Mouse (Mus musculus) G1E (cell line): Measurements from ENCODE around the gene Gba. TPM values are rescaled to one million over a fixed set of nuclear protein-coding genes. Genes with fewer than 3 reads are reported as not detected.

Experiments used
- ATAC-seq: 2 replicates; pipeline ENCODE4 v1.8.0; 2016; ENCODE audit warnings: mild to moderate bottlenecking; ENCODE audit not compliant: insufficient number of reproducible peaks, poor library complexity, low FRiP score, severe bottlenecking; ENCODE audit errors: extremely low read depth
- DNase-seq: peaks from one replicate; pipeline ENCODE4 v3.0.0; 2012; ENCODE audit warnings: low spot score
- H3K27me3 ChIP-seq: 2 replicates; pipeline ENCODE4 v1.6.1; 2012; ENCODE audit warnings: mild to moderate bottlenecking, low read length, inconsistent platforms; ENCODE audit not compliant: insufficient read depth
- H3K36me3 ChIP-seq: replicated peaks from 2 replicates; pipeline ENCODE3; 2012; ENCODE audit warnings: mild to moderate bottlenecking, inconsistent platforms
- H3K4me1 ChIP-seq: 2 replicates; pipeline ENCODE4 v1.6.1; 2012; ENCODE audit warnings: low read depth, low read length, inconsistent platforms, mixed read lengths; ENCODE audit not compliant: insufficient read depth
- H3K4me3 ChIP-seq: 2 replicates; pipeline ENCODE4 v1.5.1; 2012; ENCODE audit warnings: low read depth, mild to moderate bottlenecking, inconsistent platforms, low read length, moderate library complexity, mixed read lengths
- H3K9me3 ChIP-seq: replicated peaks from 2 replicates; pipeline ENCODE4 v1.6.1; 2012; ENCODE audit warnings: inconsistent platforms
- CTCF ChIP-seq: IDR thresholded peaks from 2 replicates; pipeline ENCODE4 v1.5.1; 2012; ENCODE audit warnings: low read depth, low read length, inconsistent platforms, mixed read lengths
- GATA1 ChIP-seq: IDR thresholded peaks from 2 replicates; pipeline ENCODE4 v1.6.1; 2012; ENCODE audit warnings: borderline replicate concordance, low read length, inconsistent platforms, mixed read lengths
- GATA2 ChIP-seq: IDR thresholded peaks from 2 replicates; pipeline ENCODE4 v1.6.1; 2012; ENCODE audit warnings: low read depth, low read length, inconsistent platforms, borderline replicate concordance
- POLR2AphosphoS5 ChIP-seq: IDR thresholded peaks from 2 replicates; pipeline ENCODE4 v1.6.1; 2012; ENCODE audit warnings: low read depth, low read length, inconsistent platforms; ENCODE audit not compliant: insufficient replicate concordance
- TAL1 ChIP-seq: conservative IDR thresholded peaks from 2 replicates; pipeline ENCODE4 v1.6.1; 2012; ENCODE audit warnings: low read depth, low read length, inconsistent platforms, mixed read lengths
- polyA plus RNA-seq: library from polyadenylated mRNA; stranded (reverse); fragments of >175 nt; gene quantifications from 2 replicates; pipeline ENCODE4 v1.2.3, GENCODE M21; 2012
- total RNA-seq, 2 experiments: library from RNA; stranded (forward) in 1 of 2; stranded (reverse) in 1 of 2; fragments of 200-1000 nt in 1 of 2; fragments of >200 nt in 1 of 2; fragmentation: Nextera tagmentation in 1 of 2; gene quantifications; 2 replicates each; pipeline ENCODE4 v1.2.3; 2014 to 2017

Gba gene
- total and polyA plus RNA-seq, 3 experiments = 6.0 to 72.4 (median 36.1) TPM

GRCm38 (mm10) chr3:89174844-89175243, 27.9 kb upstream of the Gba start:
- no peak for TF ChIP-seq TAL1
- DNase-seq = no peak
- ATAC-seq = no peak

GRCm38 (mm10) chr3:89175544-89175943, 27.2 kb upstream of the Gba start:
- TF ChIP-seq POLR2AphosphoS5 (no peak), GATA2 (no peak), GATA1 (no peak), TAL1 (no peak), CTCF (no peak)
- H3K27me3 ChIP-seq = no peaks in the 10 kb centered on the region
- DNase-seq (no peak), ATAC-seq (no peak)
- no peak overlapping the region for H3K4me3 ChIP-seq
- peaks cover 38% of the 10 kb centered on the region for H3K4me1 ChIP-seq
- H3K9me3 ChIP-seq = no peaks in the 10 kb centered on the region
- peaks cover 82% of the 10 kb centered on the region for H3K36me3 ChIP-seq

More at GRCm38 (mm10) chr3:89174844-89175243, 27.9 kb upstream of the Gba start:
- Histone ChIP-seq H3K4me3 (no peak overlapping the region), H3K4me1 (peaks cover 35% of the 10 kb centered on the region), H3K36me3 (peaks cover 82% of the 10 kb centered on the region), H3K9me3 (no peaks in the 10 kb centered on the region), H3K27me3 (no peaks in the 10 kb centered on the region)

GRCm38 (mm10) chr3:89176421-89176820, 26.3 kb upstream of the Gba start:
- no peaks in the 10 kb centered on the region for H3K9me3 ChIP-seq
- DNase-seq = no peak
- TF ChIP-seq CTCF = no peak
- no peak for TF ChIP-seq GATA1
- no peak for TF ChIP-seq GATA2
- TF ChIP-seq TAL1 = no peak
- no peak for TF ChIP-seq POLR2AphosphoS5
- H3K4me3 ChIP-seq = no peak overlapping the region
- peaks cover 42% of the 10 kb centered on the region for H3K4me1 ChIP-seq
- peaks cover 83% of the 10 kb centered on the region for H3K36me3 ChIP-seq
- ATAC-seq = no peak
- no peaks in the 10 kb centered on the region for H3K27me3 ChIP-seq

- peak; percentile 82 for ATAC-seq
- Histone ChIP-seq H3K4me1 (peaks cover 52% of the 10 kb centered on the region), H3K4me3 (peak within 1 kb of the TSS; percentile 78), H3K27me3 (no peaks in the 10 kb centered on the region), H3K36me3 (peaks cover 84% of the 10 kb centered on the region), H3K9me3 (no peaks in the 10 kb centered on the region)
- TF ChIP-seq POLR2AphosphoS5 (peak; percentile 31; the same call in 1 of the 2 replicates), TAL1 (no peak)
- peak; percentile 90 for DNase-seq
These were observed 25.3 kb upstream of the Gba start, which contains the start of gene Scamp3 for GRCm38 (mm10) chr3:89177242-89178106. Gene Scamp3, plus strand, starts transcription at chr3:89177473.

GRCm38 (mm10) chr3:89178107-89178385, 24.7 kb upstream of the Gba start:
- ATAC-seq = no peak
- Histone ChIP-seq H3K4me3 (peak overlapping the region; percentile 78), H3K27me3 (no peaks in the 10 kb centered on the region), H3K36me3 (peaks cover 84% of the 10 kb centered on the region), H3K4me1 (peaks cover 57% of the 10 kb centered on the region), H3K9me3 (no peaks in the 10 kb centered on the region)
- TF ChIP-seq GATA1 (no peak), CTCF (no peak), GATA2 (no peak), TAL1 (no peak), POLR2AphosphoS5 (no peak; the same call in 1 of the 2 replicates)
- DNase-seq = no peak

GRCm38 (mm10) chr3:89179056-89179455, 23.7 kb upstream of the Gba start:
- Histone ChIP-seq H3K4me3 (peak overlapping the region; percentile 78), H3K36me3 (peaks cover 84% of the 10 kb centered on the region), H3K9me3 (no peaks in the 10 kb centered on the region), H3K27me3 (no peaks in the 10 kb centered on the region), H3K4me1 (peaks cover 60% of the 10 kb centered on the region)
- DNase-seq (no peak), ATAC-seq (no peak)
- no peak for TF ChIP-seq TAL1
- TF ChIP-seq GATA2 = no peak
- TF ChIP-seq GATA1 = no peak
- no peak for TF ChIP-seq POLR2AphosphoS5
- no peak for TF ChIP-seq CTCF
